Mouse (Mus musculus) inflammation-experienced regulatory T-cells, adult 6 months (primary cell): ENCODE data around the gene Scaf8. TPM values are rescaled to one million over a fixed set of nuclear protein-coding genes. Genes with fewer than 3 reads are reported as not detected.
A peak's percentile ranks its signal among the peaks of the same experiment; 100 is the strongest.

ENCODE experiments used
- ATAC-seq: one replicate; pipeline ENCODE4 v1.8.0; 2017
- polyA plus RNA-seq, 3 experiments: library from polyadenylated mRNA; unstranded; fragments of 100-300 nt; shearing (Covaris generic); gene quantifications; one replicate each; pipeline ENCODE4 v1.2.1; 2017

Scaf8 gene
- polyA plus RNA-seq, 3 experiments from 2014 or later, result 23.2 to 30.0 (median 26.4) TPM

GRCm38 (mm10) chr17:3208471-3208870 is 93.7 kb downstream of the Scaf8 start:
- no peak for ATAC-seq

DNA sequence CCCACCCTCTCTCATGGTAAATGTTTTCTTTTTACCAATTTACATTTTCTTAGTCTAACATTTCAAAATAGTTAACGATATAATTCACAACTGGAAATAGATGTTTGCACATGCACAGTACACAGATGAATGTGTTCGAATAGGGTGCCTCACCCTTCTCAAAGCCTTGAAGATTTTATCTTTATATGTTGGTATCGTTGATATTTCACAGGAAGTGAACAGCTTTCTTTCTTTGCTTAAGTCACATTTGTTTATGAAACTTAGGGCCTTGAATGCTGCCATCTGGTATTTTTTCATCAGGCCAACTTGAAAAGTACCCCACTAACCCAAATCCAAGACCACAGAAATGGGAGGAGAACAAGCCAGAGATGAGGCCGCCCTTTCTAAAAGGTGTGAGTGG is 94.8 kb downstream of the Scaf8 start:
- ATAC-seq, result peak; percentile 65

DNA sequence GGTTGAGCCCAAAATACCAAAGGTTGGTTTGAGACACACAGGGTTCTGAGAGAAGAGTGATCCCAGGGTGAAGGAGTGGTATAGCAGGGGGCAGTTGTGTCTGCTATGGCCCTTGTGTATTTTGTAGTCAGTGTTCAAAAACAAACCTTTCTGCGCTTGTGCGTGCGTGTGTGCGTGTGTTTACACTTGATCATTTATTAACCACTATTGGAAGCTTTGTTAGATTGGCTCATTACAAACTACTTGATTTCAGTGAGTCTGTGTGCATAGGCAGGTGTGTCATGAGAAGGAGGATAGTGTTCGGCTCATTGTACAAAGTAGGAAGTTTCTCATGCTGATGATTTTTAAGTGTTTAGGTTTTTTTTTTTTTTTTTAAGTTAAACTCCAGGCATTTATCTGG is 95.4 kb downstream of the Scaf8 start:
- no peak for ATAC-seq

- no peak for ATAC-seq
Measured at GRCm38 (mm10) chr17:3212105-3212504, 97.3 kb downstream of the Scaf8 start.

DNA sequence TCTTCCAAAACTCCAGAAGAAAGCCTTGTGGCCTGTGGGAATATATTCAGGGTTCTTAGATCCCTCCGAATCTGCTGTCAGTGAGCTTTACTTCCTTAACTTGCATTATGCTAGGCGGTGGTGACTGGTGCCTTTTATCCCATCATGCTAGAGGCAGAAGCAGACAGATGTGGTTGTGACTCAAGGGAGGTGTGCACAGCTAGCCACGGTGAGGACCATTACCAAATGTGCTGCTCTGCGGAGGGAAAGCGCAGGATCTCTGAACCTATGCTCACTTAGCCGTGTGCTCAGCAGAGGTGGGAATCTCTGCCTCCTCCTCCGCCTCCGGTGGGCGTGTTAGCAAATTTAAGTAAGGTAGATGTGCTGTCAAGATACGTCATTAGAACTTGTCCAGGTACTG is 98.1 kb downstream of the Scaf8 start:
- no peak for ATAC-seq

GRCm38 (mm10) chr17:3214852-3215251 is 100.1 kb downstream of the Scaf8 start:
- ATAC-seq, result no peak

- no peak for ATAC-seq
Measured at GRCm38 (mm10) chr17:3217023-3217422, 102.3 kb downstream of the Scaf8 start.

GRCm38 (mm10) chr17:3218364-3218763 is 103.6 kb downstream of the Scaf8 start:
- no peak for ATAC-seq

DNA sequence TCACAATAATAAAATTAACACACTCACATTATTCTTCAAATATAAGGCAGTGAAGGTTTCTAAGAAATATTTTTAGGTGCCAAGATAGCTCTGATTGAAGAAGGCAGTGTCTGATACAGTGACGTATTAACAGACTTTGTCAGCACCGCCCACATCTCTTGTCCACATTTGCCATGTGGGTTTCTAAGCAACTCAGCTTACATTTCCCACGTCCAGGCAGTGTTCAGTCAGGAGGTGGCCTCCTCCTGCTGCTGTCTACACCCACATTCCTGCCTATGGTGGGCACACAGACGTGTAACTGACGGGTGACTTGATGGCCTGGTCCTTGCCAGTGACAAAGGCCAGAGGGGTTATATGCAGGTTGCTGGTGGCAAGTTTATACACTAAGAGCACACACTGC is 104.1 kb downstream of the Scaf8 start:
- no peak for ATAC-seq

DNA sequence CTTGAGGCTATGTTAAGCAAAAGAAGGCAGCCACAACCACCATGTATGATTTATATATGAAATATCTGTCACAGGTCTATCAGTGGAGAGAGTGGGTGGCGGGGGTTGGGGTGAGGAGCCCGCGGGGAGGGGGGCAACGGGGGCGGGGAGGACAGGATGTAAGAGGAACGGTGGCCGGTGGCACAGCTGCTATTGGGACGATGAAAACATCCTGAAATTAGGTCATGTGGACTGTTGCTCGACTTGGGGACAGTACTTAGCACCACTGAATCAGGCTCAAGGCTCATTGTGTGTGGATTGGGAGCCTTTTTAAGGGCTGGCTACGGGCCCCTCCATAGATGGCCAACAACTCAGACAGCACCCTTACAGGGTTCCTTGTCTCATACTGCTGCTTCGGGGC is 105.4 kb downstream of the Scaf8 start:
- peak; percentile 52 for ATAC-seq

GRCm38 (mm10) chr17:3223071-3223470 is 108.3 kb downstream of the Scaf8 start:
- ATAC-seq, result no peak

DNA sequence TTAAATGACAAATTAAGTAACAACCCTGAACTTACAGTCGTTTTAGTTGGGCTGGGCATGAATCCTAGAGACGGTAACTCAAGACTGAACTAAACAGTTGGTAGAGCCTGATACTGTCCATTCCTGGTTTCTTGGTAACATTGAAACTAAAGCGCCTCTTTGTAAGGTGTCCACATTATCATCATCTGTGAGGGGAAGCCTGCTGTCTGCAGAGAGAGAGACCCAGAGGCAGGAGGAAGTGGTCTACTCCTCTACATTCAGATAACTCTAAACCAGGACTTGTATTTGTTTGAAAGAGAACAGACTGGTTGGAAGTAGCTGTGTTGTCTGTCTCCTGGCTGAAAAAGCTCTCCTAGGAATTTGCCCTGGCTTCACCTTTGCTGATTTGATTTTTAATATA is 108.9 kb downstream of the Scaf8 start:
- ATAC-seq, result no peak

- peak; percentile 84 for ATAC-seq
Measured at GRCm38 (mm10) chr17:3224383-3225106, 109.8 kb downstream of the Scaf8 start.

GRCm38 (mm10) chr17:3230231-3231000 is 115.6 kb downstream of the Scaf8 start:
- ATAC-seq, result peak; percentile 72

DNA sequence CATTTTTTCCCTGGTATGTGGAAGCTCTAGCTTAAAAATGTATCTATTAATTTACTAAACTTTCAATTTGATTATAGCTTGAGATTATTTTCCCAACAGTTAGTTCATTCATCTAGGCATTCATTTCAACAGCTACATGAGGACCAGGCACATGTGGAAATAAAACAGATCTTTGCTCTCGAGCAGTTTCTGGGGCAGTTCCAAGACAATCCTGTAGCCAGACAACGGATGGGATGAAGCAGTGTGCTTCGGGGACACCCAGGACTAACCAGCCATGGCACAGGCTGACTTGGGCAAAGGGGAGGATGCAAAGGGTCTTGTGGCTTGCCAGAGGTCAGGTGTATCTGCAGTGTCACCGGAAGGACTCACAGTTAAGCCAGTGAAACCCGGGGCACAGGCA is 117.9 kb downstream of the Scaf8 start:
- no peak for ATAC-seq

DNA sequence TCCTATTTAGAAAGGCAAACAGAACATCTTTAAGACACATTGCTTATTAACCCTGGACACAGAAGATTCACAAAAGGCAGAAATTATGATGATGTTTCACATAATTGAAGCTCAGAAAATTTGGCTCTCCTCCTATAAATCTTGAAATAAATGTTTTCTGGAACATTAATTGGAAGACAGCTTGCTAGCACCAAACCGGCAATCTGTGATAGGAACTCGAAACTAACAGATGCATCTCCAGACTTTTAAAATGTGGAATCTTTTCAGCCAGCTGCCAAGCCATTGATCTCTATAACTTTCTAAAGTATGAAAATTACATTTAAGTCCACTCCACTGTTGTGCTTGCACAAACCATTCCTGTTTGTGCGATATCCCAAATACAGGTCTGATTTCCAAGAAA is 128.9 kb downstream of the Scaf8 start:
- no peak for ATAC-seq

GRCm38 (mm10) chr17:3244881-3245739 is 130.3 kb downstream of the Scaf8 start:
- ATAC-seq, result no peak

GRCm38 (mm10) chr17:3246665-3247370 is 132.0 kb downstream of the Scaf8 start:
- peak; percentile 38 for ATAC-seq
